Mouse (Mus musculus) gastrocnemius, adult 8-10 months (tissue): Measurements from ENCODE around the gene Mansc1. TPM values are rescaled to one million over a fixed set of nuclear protein-coding genes. Genes with fewer than 3 reads are reported as not detected.
A peak's percentile ranks its signal among the peaks of the same experiment; 100 is the strongest.
"Not testable (repeated sequence)": the region's sequence is repeated elsewhere in the genome, so short reads cannot be mapped to it uniquely, and the experiment has no call there.

ENCODE experiments used
- DNase-seq, 2 experiments: peaks; one replicate each; pipeline ENCODE4 v3.0.0; 2022; ENCODE audit warnings: low spot score in 2 of 2
- total RNA-seq, 4 experiments: library from RNA; stranded (reverse); gene quantifications; 2 replicates each; pipeline ENCODE4 v1.2.4; 2022

Gene Mansc1
- total RNA-seq = 1 to 10 TPM in 1 of 4 experiments, under 1 TPM in 3; 0.46 to 1.0 (median 0.75) TPM

- peak in 1 of 2 experiments; percentile 15 for DNase-seq
Observed at GRCm38 (mm10) chr6:134631947-134632687, at the start of gene Mansc1. Mansc1 (minus strand) TSS chr6:134632488.

GRCm38 (mm10) chr6:134679330-134679729, 47.0 kb upstream of the Mansc1 start:
- not testable (repeated sequence) for DNase-seq

- DNase-seq = no peak
Observed at GRCm38 (mm10) chr6:134678037-134678436, 45.7 kb upstream of the Mansc1 start.

- DNase-seq = no peak
Observed at GRCm38 (mm10) chr6:134677504-134677903, 45.2 kb upstream of the Mansc1 start.

GRCm38 (mm10) chr6:134673712-134674111, 41.4 kb upstream of the Mansc1 start:
- DNase-seq = not testable (repeated sequence)

- no peak for DNase-seq
Observed at GRCm38 (mm10) chr6:134670881-134671411, 38.7 kb upstream of the Mansc1 start.

- DNase-seq = no peak
Observed at GRCm38 (mm10) chr6:134669179-134669865, 37.0 kb upstream of the Mansc1 start.

- DNase-seq = no peak
Observed at GRCm38 (mm10) chr6:134668519-134668918, 36.2 kb upstream of the Mansc1 start.

- no peak for DNase-seq
Observed at GRCm38 (mm10) chr6:134665817-134666216, 33.5 kb upstream of the Mansc1 start.

- no peak for DNase-seq
Observed at GRCm38 (mm10) chr6:134664573-134664972, 32.3 kb upstream of the Mansc1 start.

- DNase-seq = no peak
Observed at GRCm38 (mm10) chr6:134660714-134661406, 28.6 kb upstream of the Mansc1 start.

- DNase-seq = peak; percentile 12
Observed at GRCm38 (mm10) chr6:134659108-134659958, 27.0 kb upstream of the Mansc1 start.

GRCm38 (mm10) chr6:134656527-134656926, 24.2 kb upstream of the Mansc1 start:
- DNase-seq = no peak

GRCm38 (mm10) chr6:134648356-134648755, 16.1 kb upstream of the Mansc1 start:
- DNase-seq = no peak

GRCm38 (mm10) chr6:134647621-134648020, 15.3 kb upstream of the Mansc1 start:
- DNase-seq = no peak

GRCm38 (mm10) chr6:134646835-134647234, 14.5 kb upstream of the Mansc1 start:
- DNase-seq = no peak

GRCm38 (mm10) chr6:134643296-134643695, 11.0 kb upstream of the Mansc1 start:
- DNase-seq = no peak

GRCm38 (mm10) chr6:134641738-134642446, 9.6 kb upstream of the Mansc1 start:
- no peak for DNase-seq

- peak; percentile 88 to 91 for DNase-seq
Observed at GRCm38 (mm10) chr6:134640485-134641475, 8.5 kb upstream of the Mansc1 start.
